Mouse (Mus musculus): Measurements from ENCODE around the gene Dusp22.

Gene Dusp22

DNA sequence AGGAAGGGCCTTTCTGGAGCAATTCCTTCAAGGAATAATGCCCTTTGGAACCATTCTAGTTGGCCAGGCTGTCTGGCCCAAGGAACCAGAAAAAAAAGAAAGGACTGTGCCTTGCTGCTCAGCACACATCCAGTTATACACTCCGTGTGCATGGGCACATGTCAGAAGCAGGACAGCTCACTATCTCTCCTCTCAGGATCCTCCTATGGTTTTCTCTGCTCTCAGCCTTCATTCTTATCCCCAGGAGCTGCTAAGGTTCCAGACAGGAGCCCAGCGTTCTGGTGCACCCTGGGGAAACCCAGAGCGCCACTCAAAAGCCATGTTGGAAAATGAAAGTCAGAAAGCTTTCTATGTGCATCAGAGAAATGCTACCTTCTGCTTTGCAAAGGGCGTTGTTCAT lies 55.8 kb downstream of the Dusp22 start:
- no peak for DNase-seq (ENCODE audit: low read depth, low spot score)

DNA sequence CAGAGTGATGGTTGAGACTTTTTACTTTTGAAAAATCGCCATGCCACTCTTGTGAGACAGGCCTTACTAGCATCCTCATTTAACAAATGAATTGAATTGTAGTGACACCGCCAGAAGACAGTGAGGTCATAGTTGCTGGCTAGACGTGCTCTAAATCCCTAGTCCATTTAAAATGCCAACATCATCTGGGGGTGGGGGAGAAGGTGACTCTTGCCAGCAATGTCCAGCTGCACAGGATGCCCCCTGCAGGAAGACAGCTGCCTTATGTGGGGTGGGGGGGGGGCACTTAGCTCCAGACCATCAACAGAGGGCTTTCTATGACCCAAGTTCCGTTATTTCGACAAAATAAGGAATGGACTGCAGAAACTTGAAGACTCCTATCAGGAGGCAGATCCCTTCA lies 56.8 kb downstream of the Dusp22 start:
- no peak for DNase-seq (ENCODE audit: low read depth, low spot score)

DNA sequence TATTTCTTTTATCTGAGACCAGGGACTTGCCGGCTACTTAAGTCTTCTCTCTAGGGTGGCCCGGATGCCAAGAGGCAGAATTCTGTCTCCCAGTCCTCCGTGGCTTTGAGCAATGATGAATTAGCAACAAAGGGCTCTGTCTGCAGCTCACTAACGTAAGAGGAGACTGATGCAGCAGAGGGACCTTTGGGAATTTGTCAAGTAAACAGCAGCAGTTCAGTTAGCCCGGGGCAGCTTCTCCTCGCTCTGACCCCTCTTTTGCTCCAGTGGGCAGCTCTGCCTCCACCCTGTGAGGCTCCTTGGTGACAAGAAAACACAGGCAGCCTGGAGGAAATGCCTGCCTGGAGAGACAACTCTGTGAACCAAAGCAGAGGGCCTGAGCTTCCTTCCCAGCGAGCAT lies 62.8 kb downstream of the Dusp22 start:
- DNase-seq (ENCODE audit: low read depth, low spot score): no peak

DNA sequence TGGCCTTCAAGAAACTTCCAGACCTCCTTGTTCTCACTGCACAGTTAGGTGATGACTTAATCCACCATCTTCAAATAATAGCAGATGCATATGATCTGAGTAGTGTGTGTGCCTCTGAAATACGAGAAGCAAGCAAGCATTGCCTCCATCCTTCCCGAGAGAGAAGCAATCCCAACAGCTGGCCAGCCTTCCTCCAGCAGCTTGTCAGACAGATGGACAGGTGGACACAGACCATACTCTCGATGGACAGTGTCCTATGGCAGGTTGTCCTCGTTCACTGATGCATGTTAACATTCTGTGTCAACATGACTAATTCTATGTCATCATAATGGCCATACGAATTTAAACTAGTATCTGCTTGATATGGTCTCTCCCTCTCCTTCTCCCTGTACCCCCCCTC lies 63.5 kb downstream of the Dusp22 start:
- DNase-seq (ENCODE audit: low read depth, low spot score): no peak

DNA sequence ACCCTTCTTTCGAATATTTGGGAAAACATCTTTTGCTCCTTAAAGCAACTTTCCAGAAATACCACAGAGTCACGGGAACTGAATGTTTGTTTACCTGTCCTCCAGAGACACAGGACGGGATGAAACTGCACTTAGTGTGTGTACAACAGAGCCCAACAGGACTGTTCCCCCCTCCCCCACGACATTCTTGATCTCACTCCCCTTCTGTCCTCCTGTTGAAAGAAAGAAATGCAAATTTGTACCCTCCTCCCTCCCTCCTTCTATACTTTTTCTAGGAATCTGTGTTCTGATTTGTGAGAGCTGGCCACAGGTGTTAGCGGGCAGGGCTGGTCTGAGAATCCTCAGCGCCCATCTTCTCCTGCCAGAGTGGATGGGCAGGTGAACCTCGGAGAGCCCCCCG lies 64.1 kb downstream of the Dusp22 start:
- no peak for DNase-seq (ENCODE audit: low read depth, low spot score)

DNA sequence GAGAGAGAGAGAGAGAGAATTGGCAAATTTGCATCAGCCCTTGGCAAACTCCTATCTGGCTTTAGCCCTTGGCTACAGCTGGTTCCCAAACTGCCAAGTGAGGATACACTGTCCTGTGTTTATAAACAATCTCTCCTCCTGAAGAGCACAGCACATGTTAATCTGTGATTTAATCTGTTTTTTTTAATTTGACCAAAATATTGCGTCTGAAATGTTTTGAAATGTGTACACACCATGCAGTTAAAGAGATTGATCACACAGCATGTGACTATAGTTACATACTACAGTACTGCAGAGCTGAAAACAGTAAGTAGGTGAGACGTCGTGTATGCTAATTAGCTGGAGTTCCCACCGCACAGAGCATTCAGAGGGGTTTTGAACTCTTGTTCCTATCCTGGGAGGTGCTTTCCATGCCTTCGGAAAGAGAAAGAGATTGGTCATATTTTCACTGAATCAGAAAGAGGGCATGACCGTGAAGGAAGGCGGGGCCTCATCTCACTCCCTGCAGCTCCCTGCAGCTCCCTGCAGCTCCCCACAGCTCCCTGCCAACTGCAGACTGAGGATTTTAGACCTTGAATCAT lies 65.0 kb downstream of the Dusp22 start:
- DNase-seq (ENCODE audit: low read depth, low spot score): no peak

DNA sequence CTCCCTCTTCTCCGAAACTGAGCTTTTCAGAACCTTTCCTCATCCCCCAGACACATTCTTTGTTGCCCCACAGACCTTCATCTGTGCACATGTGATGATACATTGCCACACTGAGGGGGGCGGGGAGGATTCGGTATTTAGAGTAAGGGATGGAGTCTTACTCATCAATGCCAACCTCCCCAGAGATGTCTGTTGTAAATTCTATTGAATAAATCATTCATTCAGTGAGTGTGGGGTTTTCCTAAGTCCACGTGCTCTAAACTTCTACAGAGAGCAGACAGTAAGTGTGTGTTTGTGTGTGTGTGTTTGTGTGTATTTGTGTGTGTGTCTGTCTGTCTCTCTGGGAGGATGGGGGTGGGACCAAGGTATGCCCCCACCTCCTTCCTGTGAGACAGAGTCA lies 67.1 kb downstream of the Dusp22 start:
- no peak for DNase-seq (ENCODE audit: low read depth, low spot score)

DNA sequence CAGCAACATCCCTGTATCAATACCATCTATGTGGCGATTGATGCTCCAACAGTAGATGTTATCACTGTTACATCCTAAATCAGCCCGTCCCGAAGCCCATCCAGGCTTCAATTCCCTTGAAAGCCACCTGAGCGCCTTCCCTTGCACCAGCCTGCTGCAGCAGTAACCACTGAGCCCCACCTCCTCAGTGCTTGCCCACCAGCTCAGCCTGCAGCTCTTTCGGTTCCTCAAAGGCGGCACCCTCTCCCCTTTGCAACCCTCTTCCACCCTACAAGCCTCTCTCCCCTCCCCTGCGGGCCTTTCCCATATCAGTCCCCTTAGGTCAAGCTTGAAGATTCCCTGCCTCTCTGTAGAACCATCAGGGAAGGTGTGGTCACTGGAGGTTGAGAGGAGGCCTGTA lies 68.4 kb downstream of the Dusp22 start:
- no peak for DNase-seq (ENCODE audit: low read depth, low spot score)

DNA sequence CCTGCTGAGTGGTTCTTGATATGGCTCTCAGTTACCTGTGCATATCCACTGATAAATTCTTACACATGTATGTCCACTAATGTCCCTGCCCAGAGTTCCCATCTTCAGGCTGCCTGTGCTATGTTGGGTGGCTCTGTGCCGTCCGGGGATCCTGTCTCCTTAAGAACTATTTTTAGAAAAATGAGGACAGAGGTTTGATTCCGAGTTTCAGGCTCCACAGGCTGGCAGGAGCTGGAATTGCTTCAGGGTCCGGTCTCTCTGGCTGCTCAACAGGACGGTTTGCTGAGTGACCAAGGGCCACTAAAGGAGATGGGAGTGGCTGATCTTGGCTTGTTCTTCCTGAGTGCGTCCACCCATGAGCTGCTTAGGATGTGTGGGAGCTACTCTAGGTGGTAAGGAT lies 69.4 kb downstream of the Dusp22 start:
- no peak for DNase-seq (ENCODE audit: low read depth, low spot score)

DNA sequence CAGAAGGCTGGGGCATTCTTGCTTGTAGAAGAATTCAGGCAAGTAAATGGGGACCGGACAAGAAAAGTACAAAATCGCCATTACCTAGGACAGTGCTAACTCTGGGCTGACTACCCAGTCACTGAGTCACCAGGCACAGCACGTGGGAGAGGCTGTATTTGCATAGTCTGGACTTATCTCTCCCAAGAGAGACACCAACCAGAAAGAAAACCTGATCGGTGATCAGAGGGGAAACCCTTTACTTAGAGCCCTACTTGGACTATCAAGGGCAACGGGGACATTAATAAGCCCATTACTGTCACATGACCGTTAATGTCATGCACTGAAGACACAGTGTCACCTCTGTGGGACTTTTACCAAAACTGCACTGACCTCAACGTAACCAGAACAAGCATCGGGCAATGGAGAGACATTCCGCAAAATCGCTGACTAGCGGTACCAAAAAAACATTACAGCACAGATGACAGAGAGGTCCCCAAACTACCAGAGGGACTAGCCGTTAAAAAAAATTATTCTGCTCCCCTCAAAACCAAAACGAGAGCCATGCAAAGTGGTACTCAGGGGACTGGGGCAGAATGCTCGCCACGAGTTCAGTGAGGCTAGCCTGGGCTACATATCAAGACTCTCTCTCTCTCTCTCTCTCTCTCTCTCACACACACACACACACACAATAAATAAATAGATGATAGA lies 70.5 kb downstream of the Dusp22 start:
- no peak for DNase-seq (ENCODE audit: low read depth, low spot score)

DNA sequence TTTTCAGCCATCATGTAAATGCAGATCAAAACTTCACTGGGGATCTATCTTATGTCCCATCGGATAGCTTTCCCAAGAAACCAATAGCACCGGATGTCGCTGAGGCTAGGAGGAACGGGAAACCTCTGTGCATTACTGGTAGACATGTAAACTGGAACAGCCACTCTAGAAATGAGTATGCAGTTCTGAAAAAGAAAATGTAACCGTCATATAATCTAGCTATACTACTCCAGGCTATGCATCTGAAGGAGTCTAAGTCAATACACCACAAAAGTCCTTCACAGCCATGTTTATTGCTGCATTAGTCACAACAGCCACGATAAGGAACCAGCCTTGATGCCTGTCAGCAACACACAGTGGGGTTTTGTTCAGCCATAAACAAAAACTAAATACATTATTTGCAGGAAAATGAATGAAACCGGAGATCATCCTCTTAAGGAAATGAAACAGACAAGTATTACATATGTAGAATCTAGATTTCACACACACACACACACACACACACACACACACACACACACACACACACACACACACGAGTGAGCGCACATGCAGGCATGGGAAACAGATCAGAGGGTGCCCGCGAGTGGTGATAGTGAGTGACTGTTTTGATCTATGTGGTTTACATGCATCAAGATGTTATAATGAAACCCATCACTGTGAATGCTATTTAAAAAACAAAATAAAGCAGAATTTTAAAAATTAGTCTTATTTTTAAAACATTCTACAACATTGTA lies 73.1 kb downstream of the Dusp22 start:
- DNase-seq (ENCODE audit: low read depth, low spot score): no peak

DNA sequence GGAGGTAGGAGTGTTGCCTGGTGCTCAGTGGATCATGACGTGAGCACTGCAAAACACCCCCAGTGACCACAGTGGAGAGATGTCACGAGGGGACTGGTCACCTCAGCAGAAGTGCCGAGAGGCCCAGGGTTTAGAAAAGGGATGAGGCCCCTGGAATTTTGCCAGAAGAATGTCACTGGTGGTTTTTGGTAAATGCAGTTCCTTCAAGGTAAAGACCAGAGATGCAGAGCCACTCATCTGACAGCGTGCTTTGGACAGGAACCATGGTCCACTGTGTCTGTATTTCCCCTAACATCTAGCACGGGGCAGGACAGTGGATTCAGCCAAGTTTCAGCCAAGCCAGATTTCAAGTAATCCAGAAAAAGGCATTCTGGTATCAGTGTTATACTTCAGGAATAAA lies 76.9 kb downstream of the Dusp22 start:
- DNase-seq (ENCODE audit: low read depth, low spot score): no peak

DNA sequence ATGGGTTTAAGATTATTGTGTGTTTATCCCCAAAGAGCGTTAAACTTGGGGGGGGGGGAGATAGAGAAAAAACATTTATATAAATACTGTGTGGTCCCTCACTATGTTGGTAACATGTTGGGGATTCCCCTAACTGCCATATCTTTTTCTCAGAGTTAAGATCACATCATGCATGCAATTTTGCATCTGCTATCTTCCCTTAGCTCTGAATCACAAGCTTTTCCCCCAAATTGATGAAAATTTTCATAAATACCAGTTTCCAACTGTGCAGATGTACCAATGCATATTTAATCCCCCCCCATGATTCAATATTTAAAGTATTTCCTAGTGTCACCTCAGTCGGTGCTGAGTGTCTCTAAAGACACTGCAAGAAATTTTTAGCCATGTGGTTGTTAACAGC lies 77.5 kb downstream of the Dusp22 start:
- DNase-seq (ENCODE audit: low read depth, low spot score): no peak

DNA sequence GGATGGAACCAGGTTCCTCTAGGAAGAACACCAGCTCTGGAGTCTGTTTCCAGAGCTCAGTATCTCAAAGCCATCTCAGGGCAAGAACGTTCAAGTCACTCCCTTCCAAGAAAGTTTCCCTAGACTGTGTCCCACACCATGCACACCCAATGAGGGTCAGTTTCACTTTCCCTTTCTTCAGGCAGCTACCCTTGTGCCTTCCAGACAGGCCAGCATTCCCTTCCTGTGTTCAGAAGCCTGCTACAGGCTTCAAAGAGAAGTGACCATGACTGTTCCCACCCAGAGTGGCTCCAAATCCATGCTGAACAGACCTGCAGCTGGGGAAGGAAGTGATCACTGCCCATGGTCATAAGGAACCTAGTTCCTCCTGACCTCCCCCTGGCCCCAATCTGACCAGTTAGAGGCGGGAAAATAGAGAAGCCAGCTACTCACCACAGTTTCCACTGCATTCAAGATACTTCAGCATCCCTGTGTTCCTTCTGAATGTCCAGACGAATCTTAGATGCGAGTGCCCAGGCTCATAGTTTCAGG lies 78.6 kb downstream of the Dusp22 start:
- DNase-seq (ENCODE audit: low read depth, low spot score): no peak

DNA sequence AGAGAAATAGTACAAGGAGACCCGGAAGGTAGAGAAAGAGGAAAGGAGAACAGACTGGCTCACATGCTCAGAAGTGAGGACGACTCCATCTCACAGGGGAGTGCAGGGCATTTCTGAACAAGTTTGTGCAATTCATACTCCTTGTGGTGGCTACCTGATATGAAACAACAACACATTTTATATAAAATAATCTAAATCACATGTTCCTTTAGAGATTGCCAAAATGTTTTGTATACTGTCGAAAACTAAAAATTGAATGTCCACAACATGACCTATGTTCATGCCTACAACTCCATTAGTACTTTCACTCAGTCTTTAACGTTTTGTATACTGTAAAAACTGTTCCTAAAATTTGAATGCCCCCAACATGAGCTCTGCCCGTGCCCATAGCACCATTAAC lies 81.4 kb downstream of the Dusp22 start:
- no peak for DNase-seq (ENCODE audit: low read depth, low spot score)

DNA sequence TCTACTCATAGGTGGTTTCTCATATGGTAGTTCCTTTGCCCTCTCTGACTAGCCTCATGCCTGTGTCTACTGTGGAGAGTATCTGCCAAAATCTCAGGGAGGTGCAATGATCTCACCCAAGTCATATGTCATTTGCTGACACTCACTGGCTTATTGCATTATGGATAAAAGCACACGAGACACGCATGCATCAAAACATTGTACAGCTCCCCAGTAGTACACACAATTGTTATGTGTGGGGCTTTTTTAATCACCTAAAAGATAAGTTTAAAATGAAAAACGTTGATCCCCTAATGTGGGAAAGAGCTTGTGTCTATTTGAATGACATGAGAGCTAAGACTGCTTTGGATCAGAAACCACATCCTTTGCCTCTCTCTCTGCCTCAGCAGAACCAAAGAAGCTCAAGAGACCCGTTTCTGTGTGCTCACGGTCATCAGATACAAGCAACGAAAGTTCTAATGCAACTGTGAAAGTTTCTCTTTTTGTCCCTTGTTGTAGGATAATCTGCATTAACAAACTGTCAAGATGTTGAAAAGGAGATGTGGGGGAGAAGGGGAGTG lies 82.7 kb downstream of the Dusp22 start:
- DNase-seq (ENCODE audit: low read depth, low spot score): no peak

DNA sequence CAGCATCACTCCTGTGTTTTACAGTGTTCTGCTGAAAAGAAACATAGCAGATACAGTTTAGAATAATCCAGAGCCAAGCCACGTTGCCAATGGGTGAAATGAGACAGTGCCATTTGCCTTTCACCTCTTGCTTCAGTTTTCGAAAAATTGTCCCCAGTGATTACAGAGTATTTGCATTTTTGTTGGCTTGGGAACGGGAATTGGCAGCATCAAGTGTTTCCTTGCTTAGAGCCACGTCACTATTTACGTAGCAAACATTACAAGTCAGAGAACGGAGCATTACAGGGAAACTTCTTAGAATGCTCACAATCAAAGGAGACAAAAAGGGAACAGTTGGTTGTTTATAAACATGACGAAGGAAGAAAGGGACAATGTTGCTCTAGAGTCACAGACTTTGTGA lies 85.3 kb downstream of the Dusp22 start:
- no peak for DNase-seq (ENCODE audit: low read depth, low spot score)

DNA sequence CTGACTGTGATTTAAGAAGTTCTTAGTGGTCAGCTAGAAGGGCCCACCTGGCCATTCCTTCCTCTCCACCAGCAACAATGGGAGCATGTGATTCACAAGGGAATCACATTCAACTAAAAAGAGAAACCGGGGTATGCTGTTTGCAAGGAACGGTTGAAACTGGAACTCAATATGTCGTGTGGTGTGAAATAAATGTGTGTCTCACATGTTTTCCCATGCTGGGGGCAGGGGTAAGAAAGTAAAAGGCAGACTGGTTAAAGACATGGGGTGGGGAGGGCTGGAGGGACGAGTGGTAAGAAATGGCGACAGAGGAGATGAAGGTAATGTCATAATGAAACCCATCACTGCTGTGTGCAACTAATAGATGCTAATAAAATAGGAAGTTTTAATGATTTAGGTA lies 87.3 kb downstream of the Dusp22 start:
- no peak for DNase-seq (ENCODE audit: low read depth, low spot score)

DNA sequence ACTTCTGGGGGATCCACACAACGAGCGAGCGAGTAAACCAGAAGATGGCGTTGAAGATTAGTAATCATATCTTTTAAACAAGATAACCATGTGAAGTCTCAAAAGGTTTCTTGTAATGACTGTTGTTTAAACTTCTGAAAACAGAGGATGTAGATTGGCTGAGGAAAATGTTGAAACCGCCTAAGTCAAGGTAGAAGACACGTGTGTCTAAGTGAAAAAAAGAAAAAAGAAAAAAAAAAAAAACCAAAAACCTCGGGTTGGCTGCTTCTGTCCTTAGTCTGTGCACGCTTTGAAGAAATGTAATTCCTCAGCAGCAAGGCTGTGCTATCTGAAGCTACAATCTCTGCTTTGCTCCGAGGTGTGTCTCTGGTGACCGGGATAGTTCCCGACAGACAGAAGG lies 87.7 kb downstream of the Dusp22 start:
- DNase-seq (ENCODE audit: low read depth, low spot score): no peak

DNA sequence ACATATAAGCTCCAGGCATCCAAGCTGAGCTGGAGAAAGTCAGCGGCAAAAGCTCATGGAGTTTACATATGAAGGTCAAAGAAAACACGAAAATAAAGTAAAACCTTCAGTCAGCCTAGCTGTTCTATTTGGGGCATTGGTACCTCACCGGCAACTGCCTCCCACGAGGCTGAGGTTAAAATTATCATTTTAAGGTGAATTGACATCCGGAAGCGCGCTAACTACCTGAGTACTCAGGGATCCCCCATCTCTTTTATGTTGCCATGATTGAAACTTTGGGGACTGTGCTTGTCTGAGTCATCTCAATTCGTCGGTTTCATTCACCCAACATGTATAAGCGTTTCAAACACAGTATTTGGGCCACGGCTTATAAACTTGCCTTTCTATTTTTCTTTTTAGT lies 88.5 kb downstream of the Dusp22 start:
- DNase-seq (ENCODE audit: low read depth, low spot score): no peak

DNA sequence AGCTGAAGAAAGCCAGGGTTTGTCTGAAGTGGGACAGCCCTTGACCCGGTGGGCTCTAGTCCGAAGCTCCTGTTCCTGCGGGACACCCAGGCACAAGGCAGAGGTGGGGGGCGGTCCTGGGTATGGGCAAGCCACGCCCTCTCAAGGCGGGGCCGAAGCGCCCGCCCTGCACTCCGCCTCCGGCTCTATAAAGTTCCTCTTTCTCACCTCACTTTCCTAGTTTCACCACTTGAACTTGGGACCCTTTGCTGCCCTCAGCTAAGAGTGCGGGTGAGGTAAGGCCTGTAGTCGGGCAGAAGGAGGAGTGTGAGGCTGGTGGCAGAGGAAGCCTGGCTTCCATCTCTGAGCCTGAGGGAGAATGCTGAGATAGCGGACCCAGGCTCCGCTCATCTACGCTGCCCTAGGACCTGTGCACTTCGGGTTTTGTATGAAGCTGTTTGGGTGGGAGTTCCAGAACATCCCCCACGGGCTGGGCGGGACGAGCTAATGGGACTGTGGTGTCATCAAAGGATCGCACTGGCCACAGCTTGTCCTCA lies 89.3 kb downstream of the Dusp22 start, which contains the start of gene Irf4:
Gene Irf4 (plus strand): TSS at position 206 of the 536 bp plus-strand sequence.
- DNase-seq (ENCODE audit: low read depth, low spot score): peak; percentile 33

DNA sequence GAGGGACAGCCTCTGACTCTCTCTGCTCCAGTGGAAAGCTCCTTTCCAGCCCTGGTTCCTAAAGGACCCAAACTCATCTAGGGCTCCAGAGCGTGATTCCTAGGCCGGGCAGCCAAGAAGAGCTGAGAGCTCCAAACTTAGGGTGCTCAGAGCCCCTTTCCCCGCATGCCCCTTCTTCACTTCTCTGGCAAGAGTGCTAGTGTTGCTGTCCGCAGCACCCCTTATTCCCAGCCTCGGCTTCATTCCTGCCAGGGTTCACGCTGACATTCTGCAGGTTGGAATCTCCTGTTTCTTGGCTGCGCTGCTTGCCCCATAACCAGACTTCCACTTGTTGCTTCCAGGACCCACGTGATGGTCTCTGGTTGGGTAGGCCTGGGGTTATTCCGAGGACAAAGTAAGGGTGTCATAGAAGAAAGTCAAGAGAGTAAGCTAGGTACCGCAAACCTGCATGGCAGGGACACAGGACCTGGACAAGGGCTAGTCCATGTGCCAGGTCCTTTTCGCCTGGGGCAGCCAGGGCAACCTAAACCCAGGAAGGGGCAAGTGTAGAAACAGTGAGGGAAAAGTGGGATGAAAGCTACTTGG lies 89.8 kb downstream of the Dusp22 start:
- DNase-seq (ENCODE audit: low read depth, low spot score): peak; percentile 4
